Mouse (Mus musculus) ES-E14 (cell line): ENCODE measurements around the gene Srrd.

ENCODE experiments used
- MAFK ChIP-seq: IDR thresholded peaks from 2 replicates; pipeline ENCODE4 v1.6.1; 2014; ENCODE audit warnings: mild to moderate bottlenecking, low read depth, low read length, inconsistent platforms; ENCODE audit not compliant: insufficient read depth
- ZNF384 ChIP-seq: IDR thresholded peaks from 2 replicates; pipeline ENCODE4 v1.6.1; 2012; ENCODE audit warnings: low read depth, low read length, inconsistent platforms

- TF ChIP-seq ZNF384 (no peak), MAFK (no peak)
Measured at GRCm38 (mm10) chr5:112301694-112302093, 41.1 kb downstream of the Srrd start.
